Mouse (Mus musculus) spleen, postnatal 4 days (tissue): ENCODE measurements around the gene Casp12.
"Not testable (repeated sequence)": the region's sequence is repeated elsewhere in the genome, so short reads cannot be mapped to it uniquely, and the experiment has no call there.

Experiments used
- DNase-seq, 2 experiments: peaks; one replicate each; pipeline ENCODE4 v3.0.0; 2022; ENCODE audit warnings: low spot score in 2 of 2

Gene Casp12

GRCm38 (mm10) chr9:5345291-5345898, at the start of gene Casp12:
TSS of gene Casp12 (plus strand) at chr9:5345430.
- no peak for DNase-seq

GRCm38 (mm10) chr9:5296354-5297237, 48.6 kb upstream of the Casp12 start:
- DNase-seq: no peak

GRCm38 (mm10) chr9:5298329-5299131, 46.7 kb upstream of the Casp12 start, which contains the start of gene Casp1:
TSS of gene Casp1 (plus strand) at chr9:5298517.
- DNase-seq: no peak

GRCm38 (mm10) chr9:5299132-5299381, 46.2 kb upstream of the Casp12 start:
- DNase-seq: no peak

- DNase-seq: no peak
Measured at GRCm38 (mm10) chr9:5308561-5308960, 36.7 kb upstream of the Casp12 start, which contains the start of gene Casp4. TSS of gene Casp4 (plus strand) at chr9:5308828.

GRCm38 (mm10) chr9:5310112-5310511, 35.1 kb upstream of the Casp12 start:
- no peak for DNase-seq

GRCm38 (mm10) chr9:5311435-5311834, 33.8 kb upstream of the Casp12 start:
- DNase-seq: no peak

GRCm38 (mm10) chr9:5328204-5328603, 17.0 kb upstream of the Casp12 start:
- no peak for DNase-seq

GRCm38 (mm10) chr9:5332441-5332840, 12.8 kb upstream of the Casp12 start:
- DNase-seq: no peak

GRCm38 (mm10) chr9:5333422-5333821, 11.8 kb upstream of the Casp12 start:
- no peak for DNase-seq

GRCm38 (mm10) chr9:5343092-5343491, 2.1 kb upstream of the Casp12 start:
- no peak for DNase-seq

- no peak for DNase-seq
Measured at GRCm38 (mm10) chr9:5344090-5344489, 1.1 kb upstream of the Casp12 start.

GRCm38 (mm10) chr9:5347381-5347780, 2.2 kb downstream of the Casp12 start:
- DNase-seq: no peak

- no peak for DNase-seq
Measured at GRCm38 (mm10) chr9:5353673-5354072, 8.4 kb downstream of the Casp12 start.

- no peak for DNase-seq
Measured at GRCm38 (mm10) chr9:5356801-5357200, 11.6 kb downstream of the Casp12 start.

- no peak for DNase-seq
Measured at GRCm38 (mm10) chr9:5393561-5393960, 48.3 kb downstream of the Casp12 start.

- DNase-seq: not testable (repeated sequence)
Measured at GRCm38 (mm10) chr9:5395861-5396260, 50.6 kb downstream of the Casp12 start.

GRCm38 (mm10) chr9:5410988-5411568, 65.8 kb downstream of the Casp12 start:
- no peak for DNase-seq

- DNase-seq: no peak
Measured at GRCm38 (mm10) chr9:5412446-5413111, 67.3 kb downstream of the Casp12 start.

- DNase-seq: no peak
Measured at GRCm38 (mm10) chr9:5417871-5418270, 72.6 kb downstream of the Casp12 start.
